Mouse (Mus musculus): Measurements from ENCODE around the gene Olfr279. TPM values are rescaled to one million over a fixed set of nuclear protein-coding genes. Genes with fewer than 3 reads are reported as not detected.

The Olfr279 gene
- total RNA-seq, 2 experiments from 2014 or later, result not detected

- no peak for ATAC-seq (replicated peaks; ENCODE audit: low FRiP score, low TSS enrichment, poor library complexity, severe bottlenecking)
Measured at GRCm38 (mm10) chr15:98537923-98538322, 45.7 kb downstream of the Olfr279 start.

- ATAC-seq (replicated peaks; ENCODE audit: low FRiP score, low TSS enrichment, poor library complexity, severe bottlenecking), result peak; percentile 83
Measured at GRCm38 (mm10) chr15:98541064-98541463, 48.9 kb downstream of the Olfr279 start.

GRCm38 (mm10) chr15:98543341-98543740, 51.1 kb downstream of the Olfr279 start:
- ATAC-seq (replicated peaks; ENCODE audit: low FRiP score, low TSS enrichment, poor library complexity, severe bottlenecking), result no peak

- no peak for ATAC-seq (replicated peaks; ENCODE audit: low FRiP score, low TSS enrichment, poor library complexity, severe bottlenecking)
Measured at GRCm38 (mm10) chr15:98545151-98545550, 52.9 kb downstream of the Olfr279 start.

- ATAC-seq (replicated peaks; ENCODE audit: low FRiP score, low TSS enrichment, poor library complexity, severe bottlenecking), result no peak
Measured at GRCm38 (mm10) chr15:98546843-98547242, 54.6 kb downstream of the Olfr279 start.

Other genes with a start within 250 kb of the Olfr279 start
- gene H1fnt, start 235.1 kb upstream of the Olfr279 start, total RNA-seq (2014; fragmentation: Nextera tagmentation), result not detected in 2 replicates
- gene H1fnt, start 235.1 kb upstream of the Olfr279 start, total RNA-seq (2017), result not detected in 2 replicates
- not detected in 2 replicates for gene Zfp641, start 196.2 kb upstream of the Olfr279 start, total RNA-seq (2014; fragmentation: Nextera tagmentation)
- not detected in 2 replicates for gene Zfp641, start 196.2 kb upstream of the Olfr279 start, total RNA-seq (2017)
- gene Olfr285, start 175.0 kb upstream of the Olfr279 start, total RNA-seq (2014; fragmentation: Nextera tagmentation), result not detected in 2 replicates
- gene Olfr285, start 175.0 kb upstream of the Olfr279 start, total RNA-seq (2017), result not detected in 2 replicates
- not detected in 2 replicates for gene Olfr284, start 151.4 kb upstream of the Olfr279 start, total RNA-seq (2014; fragmentation: Nextera tagmentation)
- not detected in 2 replicates for gene Olfr284, start 151.4 kb upstream of the Olfr279 start, total RNA-seq (2017)
- not detected in 2 replicates for gene Olfr283, start 111.5 kb upstream of the Olfr279 start, total RNA-seq (2014; fragmentation: Nextera tagmentation)
- gene Olfr283, start 111.5 kb upstream of the Olfr279 start, total RNA-seq (2017), result not detected in 2 replicates
- gene Olfr282, start 61.2 kb upstream of the Olfr279 start, total RNA-seq (2014; fragmentation: Nextera tagmentation), result not detected in 2 replicates
- not detected in 2 replicates for gene Olfr282, start 61.2 kb upstream of the Olfr279 start, total RNA-seq (2017)
- not detected in 2 replicates for gene Olfr281, start 39.8 kb upstream of the Olfr279 start, total RNA-seq (2014; fragmentation: Nextera tagmentation)
- not detected in 2 replicates for gene Olfr281, start 39.8 kb upstream of the Olfr279 start, total RNA-seq (2017)
- not detected in 2 replicates for gene OR5BS1P, start 22.5 kb upstream of the Olfr279 start, total RNA-seq (2014; fragmentation: Nextera tagmentation)
- not detected in 2 replicates for gene OR5BS1P, start 22.5 kb upstream of the Olfr279 start, total RNA-seq (2017)
- not detected in 2 replicates for gene Lalba, start 9.7 kb upstream of the Olfr279 start, total RNA-seq (2014; fragmentation: Nextera tagmentation)
- gene Lalba, start 9.7 kb upstream of the Olfr279 start, total RNA-seq (2017), result not detected in 2 replicates
- gene Kansl2, start 41.9 kb downstream of the Olfr279 start, total RNA-seq (2014; fragmentation: Nextera tagmentation), result 68.9 and 73.0 TPM in 2 replicates
- gene Kansl2, start 41.9 kb downstream of the Olfr279 start, total RNA-seq (2017), result 54.4 and 57.7 TPM in 2 replicates
- gene Ccnt1, start 78.5 kb downstream of the Olfr279 start, total RNA-seq (2014; fragmentation: Nextera tagmentation), result 66.8 and 70.7 TPM in 2 replicates
- 80.8 and 88.3 TPM in 2 replicates for gene Ccnt1, start 78.5 kb downstream of the Olfr279 start, total RNA-seq (2017)
- gene 4930415O20Rik, start 78.6 kb downstream of the Olfr279 start, total RNA-seq (2014; fragmentation: Nextera tagmentation), result not detected in 2 replicates
- not detected in 2 replicates for gene 4930415O20Rik, start 78.6 kb downstream of the Olfr279 start, total RNA-seq (2017)
- gene Adcy6, start 117.7 kb downstream of the Olfr279 start, total RNA-seq (2014; fragmentation: Nextera tagmentation), result 55.8 and 57.2 TPM in 2 replicates
- gene Adcy6, start 117.7 kb downstream of the Olfr279 start, total RNA-seq (2017), result 28.8 and 45.9 TPM in 2 replicates
- not detected in 2 replicates for gene Cacnb3, start 138.4 kb downstream of the Olfr279 start, total RNA-seq (2014; fragmentation: Nextera tagmentation)
- not detected in 2 replicates for gene Cacnb3, start 138.4 kb downstream of the Olfr279 start, total RNA-seq (2017)
- 79.8 and 96.4 TPM in 2 replicates for gene Ddx23, start 170.5 kb downstream of the Olfr279 start, total RNA-seq (2014; fragmentation: Nextera tagmentation)
- gene Ddx23, start 170.5 kb downstream of the Olfr279 start, total RNA-seq (2017), result 152 and 181 TPM in 2 replicates
- 0.64 TPM in 1 of 2 replicates, not detected in the other for gene Rnd1, start 185.1 kb downstream of the Olfr279 start, total RNA-seq (2014; fragmentation: Nextera tagmentation)
- gene Rnd1, start 185.1 kb downstream of the Olfr279 start, total RNA-seq (2017), result 0.61 TPM in 1 of 2 replicates, not detected in the other
- gene Ccdc65, start 215.8 kb downstream of the Olfr279 start, total RNA-seq (2014; fragmentation: Nextera tagmentation), result not detected in 2 replicates
- not detected in 2 replicates for gene Ccdc65, start 215.8 kb downstream of the Olfr279 start, total RNA-seq (2017)
- gene Fkbp11, start 235.8 kb downstream of the Olfr279 start, total RNA-seq (2014; fragmentation: Nextera tagmentation), result 5.5 and 6.1 TPM in 2 replicates
- gene Fkbp11, start 235.8 kb downstream of the Olfr279 start, total RNA-seq (2017), result 5.8 and 6.9 TPM in 2 replicates